9 mouse cellular contexts compared by ENCODE assay signal in the genomic region with DNA sequence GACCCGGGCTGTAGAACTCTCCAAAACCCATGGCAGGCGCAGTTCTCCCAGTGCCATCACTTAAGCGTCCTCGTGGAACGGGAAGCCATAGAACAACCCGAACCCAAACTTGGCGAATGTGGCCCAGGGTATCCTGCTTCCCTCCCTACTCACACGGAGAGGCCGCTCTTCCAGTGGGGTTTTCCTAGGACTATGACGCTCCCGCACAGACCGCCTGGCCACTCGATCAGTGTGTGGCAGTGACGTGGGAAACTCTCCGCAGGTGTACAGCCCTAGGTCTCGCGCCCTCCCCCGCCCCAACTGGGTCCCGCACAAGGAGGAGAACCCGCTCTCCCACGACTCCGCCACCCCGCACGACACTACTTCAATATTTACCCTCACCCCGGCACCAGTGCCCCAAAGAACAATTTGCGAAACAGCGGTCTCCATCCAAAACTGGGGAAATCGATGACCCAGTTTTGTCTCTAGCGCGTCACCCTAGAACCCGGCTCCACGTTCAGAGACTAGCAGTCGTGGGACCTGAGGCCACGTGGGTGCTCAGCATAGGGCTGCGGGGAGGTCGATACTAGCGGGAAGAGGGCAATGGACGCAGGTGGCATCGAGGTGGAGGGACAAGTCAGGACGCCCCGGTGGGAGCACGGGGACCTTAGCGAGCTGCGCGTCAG. TPM values are rescaled to one million over a fixed set of nuclear protein-coding genes. Genes with fewer than 3 reads are reported as not detected.
A peak's percentile ranks its signal among the peaks of the same experiment; 100 is the strongest.
DNase-seq lines count a peak whose midpoint lies in the region; ATAC-seq and TF ChIP-seq lines count a peak whose summit lies in the region.
"Had no signal": no experiment of that assay in that cellular context is flagged by ENCODE, and none has a peak within 500 bp of the region (broad histone marks: within the 10 kb centered on the region; RNA-seq: fewer than 3 reads in every experiment).

No protein-coding gene starts in this region.

- peak; percentile 91 for DNase-seq in heart, adult 11 months
- no peak for DNase-seq in heart, adult 18-20 months
- DNase-seq in MEL (ENCODE audit: low read depth, low spot score) = no peak
- DNase-seq in right cerebral cortex, postnatal 14 days = no peak
- DNase-seq in layer of hippocampus, adult 9-10 months (ENCODE audit: low spot score) = no peak
- no peak for DNase-seq in cerebellum, postnatal 36 days

- TF ChIP-seq EP300 in MEL (IDR thresholded peaks at IDR 0.05; ENCODE audit: low read depth in 1 of 2, low read length in 2 of 2) = no peak

- H3K4me2 ChIP-seq in heart, embryonic 15.5 days = peak overlapping the region; percentile 97

- peak overlapping the region; percentile 59 to 97 for H3K4me3 ChIP-seq in MEL (ENCODE audit: control insufficient read depth in 1 of 2, insufficient read depth in 1 of 2, low read depth in 2 of 2, low read length in 2 of 2)
- H3K4me3 ChIP-seq in heart, embryonic 15.5 days = peak overlapping the region; percentile 55
- peak overlapping the region; percentile 90 for H3K4me3 ChIP-seq in megakaryocyte, embryonic 14.5 days (replicated peaks)

- no peak for TF ChIP-seq RAD21 in MEL (IDR thresholded peaks at IDR 0.05; ENCODE audit: low read depth, low read length)

- 0 out of 2 replicates have a peak, but pooled peaks have one; percentile 14 for ATAC-seq in heart, embryonic 15.5 days (replicated peaks; ENCODE audit: insufficient number of reproducible peaks, insufficient read depth, low FRiP score, low read depth)

- TF ChIP-seq CTCF in MEL (IDR thresholded peaks at IDR 0.05 in 2 of 3, conservative IDR thresholded peaks at IDR 0.05 in 1 of 3; ENCODE audit: control insufficient read depth in 1 of 3, insufficient read depth in 1 of 3, low read depth in 2 of 3, low read length in 3 of 3, poor library complexity in 1 of 3, severe bottlenecking in 1 of 3) = no peak

- peak in 1 of 2 experiments; percentile 21; a peak in 1 of 4 replicates for TF ChIP-seq POLR2A in MEL (IDR thresholded peaks at IDR 0.05; ENCODE audit: control insufficient read depth in 1 of 2, insufficient read depth in 1 of 2, low read depth in 1 of 2, low read length in 2 of 2, poor library complexity in 1 of 2)

- H3K27me3 ChIP-seq in MEL (ENCODE audit: control insufficient read depth in 1 of 2, insufficient read depth in 2 of 2, low read length in 2 of 2) = no peaks in the 10 kb centered on the region
- peaks cover 21% of the 10 kb centered on the region for H3K27me3 ChIP-seq in heart, embryonic 15.5 days
- peaks cover 74% of the 10 kb centered on the region for H3K27me3 ChIP-seq in megakaryocyte, embryonic 14.5 days (replicated peaks)

- WGBS in heart, embryonic 15.5 days = 4% methylated on average over 45 of the region's 45 CpGs

- peaks cover 2 to 18% of the 10 kb centered on the region in 2 experiments; a peak in 3 of 4 replicates for H3K4me1 ChIP-seq in MEL (ENCODE audit: control insufficient read depth in 1 of 2, insufficient read depth in 2 of 2, low read length in 2 of 2)
- peaks cover 28% of the 10 kb centered on the region for H3K4me1 ChIP-seq in heart, embryonic 15.5 days (replicated peaks)
- H3K4me1 ChIP-seq in megakaryocyte, embryonic 14.5 days = peaks cover 19% of the 10 kb centered on the region

- H3K9ac ChIP-seq in MEL (ENCODE audit: control insufficient read depth, low read depth, low read length, poor library complexity, severe bottlenecking) = peak overlapping the region; percentile 54
- peak overlapping the region; percentile 55 for H3K9ac ChIP-seq in heart, embryonic 15.5 days

- no peaks in the 10 kb centered on the region for H3K9me3 ChIP-seq in MEL (replicated peaks; ENCODE audit: insufficient read depth, low read length)
- no peaks in the 10 kb centered on the region for H3K9me3 ChIP-seq in heart, embryonic 15.5 days (replicated peaks)
- H3K9me3 ChIP-seq in megakaryocyte, embryonic 14.5 days = no peaks in the 10 kb centered on the region

- no peaks in the 10 kb centered on the region; a peak in 1 of 4 replicates for H3K36me3 ChIP-seq in MEL (ENCODE audit: control insufficient read depth in 1 of 2, insufficient read depth in 2 of 2, low read length in 2 of 2)
- no peaks in the 10 kb centered on the region for H3K36me3 ChIP-seq in heart, embryonic 15.5 days
- no peaks in the 10 kb centered on the region for H3K36me3 ChIP-seq in megakaryocyte, embryonic 14.5 days (replicated peaks; ENCODE audit: low read length)

- no peaks in the 10 kb centered on the region for H3K79me2 ChIP-seq in MEL (ENCODE audit: control insufficient read depth, insufficient read depth, low read length, poor library complexity)

- H3K27ac ChIP-seq in MEL (ENCODE audit: control insufficient read depth, low read depth, low read length) = no peak overlapping the region
- no peak overlapping the region for H3K27ac ChIP-seq in heart, embryonic 15.5 days

TF ChIP-seq in MEL, 35 proteins besides CTCF, POLR2A, EP300 and RAD21:
- peak; percentile 49 for TF ChIP-seq USF1 (IDR thresholded peaks at IDR 0.05; ENCODE audit: low read depth, low read length)
- TF ChIP-seq SMC3 (IDR thresholded peaks at IDR 0.05; ENCODE audit: low read depth, low read length) = no peak
- TF ChIP-seq BHLHE40 (IDR thresholded peaks at IDR 0.05; ENCODE audit: borderline replicate concordance, low read depth, low read length) = no peak
- peak; percentile 84 for TF ChIP-seq MXI1 (IDR thresholded peaks at IDR 0.05; ENCODE audit: low read depth, low read length)
- 0 out of 2 replicates have a peak, but pooled peaks have one; percentile 32 for TF ChIP-seq MYC (IDR thresholded peaks at IDR 0.05; ENCODE audit: low read depth, low read length)
- peak; percentile 58; the same call in 1 of the 2 replicates for TF ChIP-seq MAX (IDR thresholded peaks at IDR 0.05; ENCODE audit: low read length)

RNA-seq across cellular contexts. Expression of a gene that starts 0.6 kb away (rescaled TPM):
- 1 to 10 TPM; 3.4 to 4.9 TPM for total RNA-seq in heart, adult 18-20 months (2021)
- 11.2 and 13.7 TPM in 2 replicates for total RNA-seq in MEL (2012; rRNA removed)
- 10 to 100 TPM in 1 of 2 experiments, not detected in 1; 16.8 TPM for polyA plus RNA-seq in MEL (2012; ENCODE audit: insufficient read depth in 1 of 2, insufficient read length in 2 of 2, low read depth in 1 of 2, low replicate concordance in 2 of 2, missing spikeins in 1 of 2)
- 1.2 and 1.5 TPM in 2 replicates for polyA plus RNA-seq in heart, embryonic 15.5 days (2015; fragmentation: Nextera tagmentation; extraction: Ambion mirVana)
- polyA plus RNA-seq in megakaryocyte, embryonic 14.5 days (2012; ENCODE audit: insufficient read depth, low replicate concordance) = not detected in 2 replicates

RNA-seq across cellular contexts. Expression of a gene that starts 22.3 kb away (rescaled TPM):
- 10 to 100 TPM; 68.6 to 77.1 TPM for total RNA-seq in heart, adult 18-20 months (2021)
- 211 and 214 TPM in 2 replicates for total RNA-seq in MEL (2012; rRNA removed)
- 100 to 1,000 TPM; 498 to 928 TPM for polyA plus RNA-seq in MEL (2012; ENCODE audit: insufficient read depth in 1 of 2, insufficient read length in 2 of 2, low read depth in 1 of 2, low replicate concordance in 2 of 2, missing spikeins in 1 of 2)
- 171 and 186 TPM in 2 replicates for polyA plus RNA-seq in heart, embryonic 15.5 days (2015; fragmentation: Nextera tagmentation; extraction: Ambion mirVana)
- polyA plus RNA-seq in megakaryocyte, embryonic 14.5 days (2012; ENCODE audit: insufficient read depth, low replicate concordance) = 6.7 and 101 TPM in 2 replicates

RNA-seq across cellular contexts. Expression of a gene that starts 41.2 kb away (rescaled TPM):
- not detected for total RNA-seq in heart, adult 18-20 months (2021)
- not detected in 2 replicates for total RNA-seq in MEL (2012; rRNA removed)
- not detected for polyA plus RNA-seq in MEL (2012; ENCODE audit: insufficient read depth in 1 of 2, insufficient read length in 2 of 2, low read depth in 1 of 2, low replicate concordance in 2 of 2, missing spikeins in 1 of 2)
- polyA plus RNA-seq in heart, embryonic 15.5 days (2015; fragmentation: Nextera tagmentation; extraction: Ambion mirVana) = not detected in 2 replicates
- not detected in 2 replicates for polyA plus RNA-seq in megakaryocyte, embryonic 14.5 days (2012; ENCODE audit: insufficient read depth, low replicate concordance)
- polyA plus RNA-seq: gonadal fat pad, adult 2 months had no signal
